Mouse (Mus musculus) cerebellum, adult 2 months (tissue): ENCODE data around the gene Nup205. TPM values are rescaled to one million over a fixed set of nuclear protein-coding genes. Genes with fewer than 3 reads are reported as not detected.
"Not testable (repeated sequence)": the region's sequence is repeated elsewhere in the genome, so short reads cannot be mapped to it uniquely, and the experiment has no call there.

Experiments
- DNase-seq, 2 experiments: peaks; one replicate each; pipeline ENCODE4 v3.0.0; 2021
- H3K27ac ChIP-seq: fragments of 200-500 bp; 2 replicates; pipeline ENCODE4 v1.5.1; 2012; ENCODE audit warnings: low read length, control low read depth, inconsistent platforms; ENCODE audit not compliant: insufficient read depth
- H3K27me3 ChIP-seq: fragments of 200-500 bp; 2 replicates; pipeline ENCODE4 v1.6.1; 2012; ENCODE audit warnings: inconsistent platforms, mild to moderate bottlenecking, low read length, moderate library complexity; ENCODE audit not compliant: control insufficient read depth, insufficient read depth
- H3K4me1 ChIP-seq: fragments of 200-500 bp; 2 replicates; pipeline ENCODE4 v1.6.1; 2011; ENCODE audit warnings: low read length; ENCODE audit not compliant: control insufficient read depth, insufficient read depth
- H3K4me3 ChIP-seq: fragments of 200-500 bp; replicated peaks from 2 replicates; pipeline ENCODE3; 2011; ENCODE audit warnings: mild to moderate bottlenecking, low read depth, low read length, control low read depth; ENCODE audit not compliant: insufficient read depth
- CTCF ChIP-seq: fragments of 200-500 bp; IDR thresholded peaks from 2 replicates; pipeline ENCODE4 v1.5.1; 2011; ENCODE audit warnings: low read depth, mild to moderate bottlenecking, control low read depth, low read length, moderate library complexity, borderline replicate concordance; ENCODE audit not compliant: insufficient read depth
- POLR2A ChIP-seq: fragments of 200-500 bp; IDR thresholded peaks from 2 replicates; pipeline ENCODE4 v1.6.1; 2011; ENCODE audit warnings: low read length, control low read depth, borderline replicate concordance; ENCODE audit not compliant: insufficient read depth
- WGBS: fragments of 180-500 bp; shearing (Covaris S2); methylation state at CpG from one replicate; pipeline ENCODE4 v1.1.7; 2018; 5-methylcytosine and 5-hydroxymethylcytosine counted together
- polyA plus RNA-seq: library from polyadenylated mRNA; depleted of rRNA; stranded (reverse); fragments of >200 nt; gene quantifications from 2 replicates; pipeline ENCODE4 v1.2.3, GENCODE M21; 2012

Gene Nup205
- polyA plus RNA-seq, 1 experiment: 21.1 TPM

- WGBS: 83% methylated on average over 3 of the region's 3 CpGs
- Histone ChIP-seq H3K27me3 (no peaks in the 10 kb centered on the region), H3K4me1 (no peaks in the 10 kb centered on the region), H3K27ac (no peak overlapping the region), H3K4me3 (no peak overlapping the region)
- TF ChIP-seq POLR2A (no peak), CTCF (no peak)
- DNase-seq: no peak
Measured at GRCm38 (mm10) chr6:35147726-35148422, 29.3 kb upstream of the Nup205 start.

DNA sequence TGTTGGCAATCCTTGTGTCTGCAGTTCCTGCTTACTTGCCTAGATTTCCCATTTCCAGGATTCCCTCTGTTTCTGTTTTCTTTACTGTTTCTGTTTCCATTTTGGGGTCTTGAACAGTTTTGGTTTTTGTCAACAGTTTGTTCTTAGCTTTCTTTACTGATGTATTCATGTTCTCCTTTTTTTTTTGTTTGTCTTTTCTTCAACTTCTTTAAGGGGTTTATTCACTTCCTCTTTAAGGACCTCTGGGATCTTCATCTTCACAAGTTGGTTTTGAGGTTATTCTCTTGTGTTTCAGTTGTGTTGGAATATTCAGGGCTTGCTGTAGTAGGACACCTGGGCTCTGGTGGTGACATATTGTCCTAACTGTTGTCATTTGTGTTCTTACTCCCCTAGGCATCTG lies 22.7 kb upstream of the Nup205 start:
- no peak for DNase-seq
- Histone ChIP-seq H3K4me1 (no peaks in the 10 kb centered on the region), H3K27me3 (no peaks in the 10 kb centered on the region), H3K4me3 (no peak overlapping the region), H3K27ac (no peak overlapping the region)
- no peak for TF ChIP-seq POLR2A
- TF ChIP-seq CTCF: no peak

- DNase-seq: no peak
- whole genome bisulfite sequencing: 75% methylated on average over 4 of the region's 4 CpGs
- no peaks in the 10 kb centered on the region for H3K27me3 ChIP-seq
Measured at GRCm38 (mm10) chr6:35169250-35169649, 8.0 kb upstream of the Nup205 start.

DNA sequence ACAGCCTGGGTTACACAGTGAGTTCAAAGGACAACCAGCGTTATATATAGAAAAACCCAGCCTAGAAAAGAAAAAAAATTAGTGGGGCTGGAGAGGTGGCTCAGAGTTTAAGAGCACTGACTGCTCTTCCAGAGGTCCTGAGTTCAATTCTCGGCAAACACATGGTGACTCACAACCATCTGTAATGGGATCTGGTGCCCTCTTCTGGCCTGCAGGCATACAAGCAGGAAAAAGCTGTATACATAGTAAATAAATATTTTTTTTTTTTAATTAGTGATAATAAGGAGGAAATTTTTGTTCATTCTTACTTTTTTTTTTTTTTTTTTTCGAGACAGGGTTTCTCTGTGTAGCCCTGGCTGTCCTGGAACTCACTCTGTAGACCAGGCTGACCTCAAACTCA lies 5.2 kb upstream of the Nup205 start:
- H3K4me3 ChIP-seq, H3K27me3 ChIP-seq: not testable (repeated sequence)

More at GRCm38 (mm10) chr6:35169250-35169649, 8.0 kb upstream of the Nup205 start:
- Histone ChIP-seq H3K4me1 (no peaks in the 10 kb centered on the region), H3K4me3 (no peak overlapping the region), H3K27ac (no peak overlapping the region)
- no peak for TF ChIP-seq POLR2A

DNA sequence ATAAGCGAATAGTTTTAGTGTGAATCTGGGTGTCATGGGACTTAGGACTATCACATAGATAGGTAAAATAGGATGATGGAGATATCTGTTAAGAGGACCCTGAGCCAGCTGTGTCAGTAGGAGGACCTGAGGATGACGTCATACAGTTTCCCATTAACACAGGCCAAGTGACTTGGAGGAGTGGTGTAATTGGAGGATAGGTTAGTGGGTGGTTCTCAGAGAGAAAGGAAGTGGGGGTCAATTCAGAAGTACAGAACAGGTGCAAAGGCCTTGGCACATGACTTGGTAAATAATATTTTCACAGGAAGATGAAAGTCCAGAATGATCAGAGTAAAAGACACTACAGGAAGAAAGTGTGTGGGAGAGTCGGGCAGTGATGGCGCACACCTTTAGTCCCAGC lies 4.0 kb upstream of the Nup205 start:
- 88% methylated on average over 4 of the region's 4 CpGs for WGBS
- no peaks in the 10 kb centered on the region for H3K4me1 ChIP-seq
- H3K27me3 ChIP-seq: no peaks in the 10 kb centered on the region
- DNase-seq: no peak
- no peak overlapping the region for H3K27ac ChIP-seq
- H3K4me3 ChIP-seq: no peak overlapping the region
- no peak for TF ChIP-seq CTCF
- TF ChIP-seq POLR2A: no peak

More for the DNA sequence above, 5.2 kb upstream of the Nup205 start:
- not testable (repeated sequence) for H3K27ac ChIP-seq, DNase-seq, H3K4me1 ChIP-seq
- 56% methylated on average over 3 of the region's 3 CpGs for WGBS

- no peaks in the 10 kb centered on the region; the same call in 1 of the 2 replicates for H3K4me1 ChIP-seq
- no peaks in the 10 kb centered on the region for H3K27me3 ChIP-seq
- H3K27ac ChIP-seq: no peak overlapping the region; the same call in 1 of the 2 replicates
- H3K4me3 ChIP-seq: peak overlapping the region; percentile 84
- peak in 1 of 2 experiments; percentile 49 for DNase-seq
- TF ChIP-seq POLR2A (no peak), CTCF (no peak)
- under 1% methylated on average over 59 of the region's 69 CpGs for WGBS
Measured at GRCm38 (mm10) chr6:35177650-35178272, 540 bp downstream of the Nup205 start.

GRCm38 (mm10) chr6:35179299-35179698 lies 2.1 kb downstream of the Nup205 start:
- DNase-seq, H3K27me3 ChIP-seq, H3K4me1 ChIP-seq, H3K27ac ChIP-seq, H3K4me3 ChIP-seq: not testable (repeated sequence)
- 97% methylated on average over 3 of the region's 3 CpGs for whole genome bisulfite sequencing

DNA sequence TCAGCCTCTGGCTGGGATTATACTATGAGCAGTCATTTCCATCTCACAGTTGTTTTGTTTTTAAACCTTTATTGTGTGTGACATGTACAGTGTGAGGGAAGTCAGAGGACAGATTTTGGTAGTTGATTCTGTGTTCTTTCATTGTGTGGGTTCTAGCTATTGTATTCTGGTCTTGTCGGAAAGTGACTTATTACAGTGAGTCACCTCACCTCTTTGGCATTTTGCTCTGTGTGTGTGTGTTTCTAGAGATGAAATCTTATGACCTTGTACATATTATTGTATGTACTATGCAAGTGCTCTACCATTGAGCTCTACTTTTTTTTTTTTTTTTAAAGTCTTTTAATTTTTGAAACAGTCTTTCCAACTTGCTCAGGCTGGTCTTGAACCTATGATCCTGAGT lies 7.6 kb downstream of the Nup205 start:
- Histone ChIP-seq H3K4me1 (no peaks in the 10 kb centered on the region; the same call in 1 of the 2 replicates), H3K27me3 (no peaks in the 10 kb centered on the region), H3K27ac (no peak overlapping the region), H3K4me3 (no peak overlapping the region)
- DNase-seq: no peak
- TF ChIP-seq POLR2A (no peak), CTCF (no peak)
- WGBS: 88% methylated on average over 1 of the region's 1 CpGs

DNA sequence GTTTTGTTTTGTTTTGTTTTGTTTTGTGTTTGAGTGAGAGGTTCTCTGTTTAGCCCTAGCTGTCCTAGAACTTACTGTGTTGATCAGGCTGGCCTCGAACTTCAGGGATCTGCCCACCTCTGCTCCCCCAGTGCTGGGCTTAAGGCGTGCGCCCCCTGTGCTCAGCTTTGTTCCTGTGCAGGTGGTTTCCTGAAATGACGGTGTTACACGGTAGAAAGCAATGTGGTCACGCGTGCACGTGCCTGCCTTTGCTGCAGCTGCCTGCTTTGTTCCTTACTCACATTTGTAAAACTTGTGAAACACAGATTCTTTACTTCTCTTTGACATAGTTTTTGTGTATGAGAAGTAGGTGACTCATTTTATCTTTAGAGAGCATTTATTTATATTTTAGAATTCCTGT lies 14.0 kb downstream of the Nup205 start:
- no peaks in the 10 kb centered on the region for H3K27me3 ChIP-seq
- TF ChIP-seq POLR2A (no peak), CTCF (no peak)
- H3K4me3 ChIP-seq: no peak overlapping the region
- no peak overlapping the region for H3K27ac ChIP-seq
- 92% methylated on average over 8 of the region's 8 CpGs for WGBS
- H3K4me1 ChIP-seq: no peaks in the 10 kb centered on the region
- DNase-seq: no peak
